Mouse (Mus musculus) layer of hippocampus, postnatal 36 days (tissue): Measurements from ENCODE around the gene Cspg4. TPM values are rescaled to one million over a fixed set of nuclear protein-coding genes. Genes with fewer than 3 reads are reported as not detected.
"Not testable (repeated sequence)": the region's sequence is repeated elsewhere in the genome, so short reads cannot be mapped to it uniquely, and the experiment has no call there.

Source experiments
- DNase-seq, 2 experiments: peaks; one replicate each; pipeline ENCODE4 v3.0.0; 2022
- total RNA-seq, 2 experiments: library from RNA; stranded (reverse); gene quantifications; 2 replicates each; pipeline ENCODE4 v1.2.3; 2021

Cspg4 gene
- total RNA-seq, 2 experiments from 2014 or later: 18.0 to 19.7 TPM

GRCm38 (mm10) chr9:56928041-56928811 is 63.4 kb downstream of the Cspg4 start, which contains the start of gene Snx33:
TSS of gene Snx33 (minus strand) at chr9:56928371.
- peak; percentile 87 to 89 for DNase-seq

GRCm38 (mm10) chr9:56929496-56929895 is 64.7 kb downstream of the Cspg4 start:
- no peak for DNase-seq

GRCm38 (mm10) chr9:56930556-56930955 is 65.7 kb downstream of the Cspg4 start:
- no peak for DNase-seq

GRCm38 (mm10) chr9:56936861-56937222 is 72.0 kb downstream of the Cspg4 start:
- no peak for DNase-seq

GRCm38 (mm10) chr9:56937223-56938160 is 72.7 kb downstream of the Cspg4 start, which contains the start of gene Imp3:
TSS of gene Imp3 (plus strand) at chr9:56937475.
- peak; percentile 86 to 89 for DNase-seq

GRCm38 (mm10) chr9:56938374-56938773 is 73.5 kb downstream of the Cspg4 start:
- no peak for DNase-seq

- DNase-seq: not testable (repeated sequence)
Measured at GRCm38 (mm10) chr9:56947481-56947880, 82.6 kb downstream of the Cspg4 start.

GRCm38 (mm10) chr9:56948699-56949098 is 83.9 kb downstream of the Cspg4 start:
- DNase-seq: not testable (repeated sequence)

Other genes with a start within 250 kb of the Cspg4 start
- 100 to 1,000 TPM; 235 to 257 TPM for gene Lingo1, start 68.6 kb upstream of the Cspg4 start, total RNA-seq
- not detected for gene Odf3l1, start 354 bp upstream of the Cspg4 start, total RNA-seq
- gene Snx33, start 63.3 kb downstream of the Cspg4 start, total RNA-seq: 1 to 10 TPM; 9.1 to 9.2 TPM
- 10 to 100 TPM; 54.7 to 56.3 TPM for gene Imp3, start 72.4 kb downstream of the Cspg4 start, total RNA-seq
- 10 to 100 TPM; 15.4 to 17.9 TPM for gene Snupn, start 85.8 kb downstream of the Cspg4 start, total RNA-seq
- gene Ptpn9, start 129.9 kb downstream of the Cspg4 start, total RNA-seq: 10 to 100 TPM; 30.4 to 31.7 TPM
- 10 to 100 TPM; 35.5 to 37.1 TPM for gene Sin3a, start 207.0 kb downstream of the Cspg4 start, total RNA-seq